Mouse (Mus musculus) left cerebral cortex, adult 11 months (tissue): ENCODE results near the gene Cxcl17.

ENCODE experiments used
- DNase-seq: peaks from one replicate; pipeline ENCODE4 v3.0.0; 2022; ENCODE audit warnings: low spot score

Gene Cxcl17

GRCm38 (mm10) chr7:25391856-25392453 is 20.7 kb downstream of the Cxcl17 start:
- DNase-seq, result no peak

DNA sequence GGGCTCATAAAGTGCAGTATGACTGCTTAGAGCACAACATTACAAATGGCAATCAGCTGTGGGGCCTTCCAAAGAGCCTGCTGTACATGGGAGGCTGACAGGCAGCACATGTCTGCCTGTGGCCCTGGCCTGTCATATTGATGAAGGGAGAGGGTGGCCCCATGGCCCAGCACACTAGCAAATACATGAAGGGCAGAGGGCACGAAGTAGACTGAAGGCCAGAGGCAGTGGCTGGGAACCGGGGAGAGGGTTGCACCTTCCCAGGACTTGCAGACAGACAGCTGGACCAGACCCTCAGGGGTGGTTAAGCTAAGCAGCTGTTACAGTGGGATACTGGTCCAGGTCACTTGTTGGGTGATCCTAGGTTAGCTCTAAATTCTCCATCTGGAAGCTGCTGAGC is 21.7 kb downstream of the Cxcl17 start:
- no peak for DNase-seq

- no peak for DNase-seq
Observed at GRCm38 (mm10) chr7:25390054-25390770, 22.5 kb downstream of the Cxcl17 start.

GRCm38 (mm10) chr7:25388916-25389315 is 23.8 kb downstream of the Cxcl17 start:
- DNase-seq, result no peak

DNA sequence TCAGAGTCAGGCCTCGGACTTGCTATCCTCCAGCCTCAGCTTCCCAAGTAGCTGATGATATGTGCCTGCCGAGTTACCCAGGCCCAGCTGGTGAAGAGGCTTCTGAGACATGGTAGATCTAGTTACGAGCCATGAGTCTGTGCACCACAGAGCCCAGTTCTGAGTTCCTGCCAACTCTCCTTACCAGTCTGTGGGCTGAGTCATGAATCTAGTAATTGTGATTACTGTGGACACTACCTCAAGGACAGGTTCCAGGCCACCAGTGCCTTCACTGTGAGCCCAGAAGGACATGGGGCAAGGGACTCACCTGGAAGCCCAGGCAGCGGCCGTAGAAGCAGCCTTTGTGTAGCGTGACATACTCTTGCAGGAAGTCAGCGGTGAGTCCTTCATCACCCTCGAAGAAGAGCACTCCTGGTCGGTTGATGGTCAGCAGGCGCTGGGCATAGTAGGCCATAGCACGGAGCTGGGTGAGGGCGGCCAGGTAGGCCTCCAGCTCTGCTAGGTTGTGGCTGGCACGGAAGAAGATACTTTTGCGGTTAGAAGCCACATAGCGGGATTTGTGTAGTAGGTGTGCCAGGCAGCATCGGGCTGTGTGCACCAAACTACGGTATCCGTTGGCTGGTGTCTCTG is 24.8 kb downstream of the Cxcl17 start:
- DNase-seq, result no peak

GRCm38 (mm10) chr7:25385850-25386555 is 26.7 kb downstream of the Cxcl17 start:
- no peak for DNase-seq

DNA sequence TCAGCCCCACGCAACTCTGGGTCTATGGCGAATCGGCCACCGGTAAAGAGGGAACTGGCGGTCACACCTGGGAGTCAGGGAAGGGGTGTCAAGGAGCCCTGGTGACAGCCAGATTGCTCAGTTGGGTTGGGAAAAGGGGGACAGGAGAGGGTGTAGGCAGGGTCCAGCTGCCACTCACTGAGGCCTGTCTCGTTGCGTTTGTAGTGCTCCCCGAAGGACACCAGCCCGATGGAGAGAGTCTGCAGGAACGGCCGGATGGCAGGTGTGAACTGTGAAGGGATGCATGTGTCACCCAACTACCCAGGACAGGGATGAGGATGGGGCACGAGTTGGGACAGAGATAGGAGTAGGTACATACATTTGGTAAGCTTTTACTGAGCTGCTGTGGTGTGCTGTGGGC is 27.4 kb downstream of the Cxcl17 start:
- no peak for DNase-seq

DNA sequence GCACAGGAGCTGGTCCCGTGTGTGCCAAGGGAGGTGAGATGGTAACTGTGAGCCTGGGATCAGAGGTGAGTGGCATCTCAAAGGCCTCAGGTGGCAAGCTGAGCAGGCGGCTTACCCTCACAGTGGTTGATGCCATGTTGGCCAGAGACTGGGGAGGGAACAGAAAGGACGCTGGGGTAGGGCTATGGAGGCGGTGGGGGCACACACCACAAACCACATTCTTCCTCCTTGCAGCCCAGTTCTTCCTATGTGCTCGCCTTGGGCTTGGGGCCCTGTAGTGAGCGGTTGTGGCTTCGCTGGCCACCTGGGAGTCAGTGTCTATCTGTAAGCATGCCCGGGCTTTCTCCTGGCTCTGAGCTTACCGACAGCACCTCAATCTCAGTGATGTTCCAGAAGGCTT is 27.9 kb downstream of the Cxcl17 start:
- DNase-seq, result no peak

GRCm38 (mm10) chr7:25384318-25384717 is 28.4 kb downstream of the Cxcl17 start:
- DNase-seq, result no peak

GRCm38 (mm10) chr7:25383891-25384290 is 28.8 kb downstream of the Cxcl17 start:
- no peak for DNase-seq

DNA sequence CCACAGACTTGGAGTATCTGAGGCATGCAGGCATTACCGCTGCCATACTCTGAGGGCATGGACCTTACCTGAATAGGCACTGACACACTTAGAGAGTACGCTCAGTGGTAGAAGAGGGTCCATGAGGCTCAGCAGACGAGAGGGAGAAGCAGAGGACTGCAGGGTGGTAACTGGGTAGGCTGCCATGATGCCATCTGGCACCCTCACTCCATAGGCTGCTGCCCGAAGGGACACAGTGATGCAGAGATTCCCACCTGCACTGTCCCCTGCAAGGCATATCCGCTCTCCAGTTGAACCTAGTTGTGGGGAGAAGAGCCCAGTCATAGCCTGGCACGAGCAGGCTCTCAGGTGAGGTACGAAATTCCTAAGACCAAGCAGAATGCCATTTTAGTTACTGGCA is 29.3 kb downstream of the Cxcl17 start:
- DNase-seq, result no peak

GRCm38 (mm10) chr7:25382541-25382940 is 30.1 kb downstream of the Cxcl17 start:
- DNase-seq, result no peak

GRCm38 (mm10) chr7:25381284-25381680 is 31.4 kb downstream of the Cxcl17 start:
- DNase-seq, result no peak

DNA sequence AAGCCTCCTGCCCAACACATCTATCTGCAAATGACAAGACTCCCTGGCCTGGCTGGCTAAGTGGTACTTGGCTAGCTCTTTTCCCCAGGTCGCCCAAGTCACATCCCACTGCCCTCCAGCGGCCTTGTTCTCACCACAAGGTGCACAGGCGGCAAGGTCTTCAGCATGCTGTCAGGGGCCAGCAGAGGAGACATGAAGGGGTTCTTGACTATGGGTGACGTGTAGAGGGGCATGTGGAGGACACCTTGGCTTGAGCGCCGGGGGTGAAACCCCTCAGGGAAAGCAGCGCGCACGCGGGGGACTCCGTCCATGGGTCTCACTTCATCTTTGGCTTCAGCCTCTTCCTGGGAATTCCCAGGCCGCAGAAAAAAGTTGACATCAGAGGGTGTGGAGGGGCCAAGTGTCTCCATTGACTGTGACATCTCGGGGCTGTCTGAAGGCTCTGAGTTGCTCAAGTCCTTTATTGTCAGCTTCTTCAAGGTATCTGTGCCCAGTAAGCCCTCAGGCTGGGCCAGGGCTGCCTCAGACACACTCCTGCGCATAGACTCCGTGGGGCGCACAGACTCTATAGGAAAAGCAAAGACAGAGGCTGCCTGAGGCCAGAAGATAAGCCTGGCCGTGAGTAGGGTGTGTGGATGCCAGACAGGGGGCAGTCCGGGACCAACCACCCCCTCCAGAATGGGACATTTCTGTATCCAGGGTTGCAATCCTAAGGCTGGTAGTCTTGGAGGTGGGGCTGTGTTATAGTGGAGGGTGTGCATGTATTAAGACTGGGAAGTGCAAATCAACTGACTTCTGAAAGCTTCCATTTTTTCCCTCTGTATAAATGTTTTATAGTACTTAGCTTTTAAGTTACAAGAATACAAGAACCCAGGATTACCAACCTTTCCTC is 32.0 kb downstream of the Cxcl17 start:
- no peak for DNase-seq

DNA sequence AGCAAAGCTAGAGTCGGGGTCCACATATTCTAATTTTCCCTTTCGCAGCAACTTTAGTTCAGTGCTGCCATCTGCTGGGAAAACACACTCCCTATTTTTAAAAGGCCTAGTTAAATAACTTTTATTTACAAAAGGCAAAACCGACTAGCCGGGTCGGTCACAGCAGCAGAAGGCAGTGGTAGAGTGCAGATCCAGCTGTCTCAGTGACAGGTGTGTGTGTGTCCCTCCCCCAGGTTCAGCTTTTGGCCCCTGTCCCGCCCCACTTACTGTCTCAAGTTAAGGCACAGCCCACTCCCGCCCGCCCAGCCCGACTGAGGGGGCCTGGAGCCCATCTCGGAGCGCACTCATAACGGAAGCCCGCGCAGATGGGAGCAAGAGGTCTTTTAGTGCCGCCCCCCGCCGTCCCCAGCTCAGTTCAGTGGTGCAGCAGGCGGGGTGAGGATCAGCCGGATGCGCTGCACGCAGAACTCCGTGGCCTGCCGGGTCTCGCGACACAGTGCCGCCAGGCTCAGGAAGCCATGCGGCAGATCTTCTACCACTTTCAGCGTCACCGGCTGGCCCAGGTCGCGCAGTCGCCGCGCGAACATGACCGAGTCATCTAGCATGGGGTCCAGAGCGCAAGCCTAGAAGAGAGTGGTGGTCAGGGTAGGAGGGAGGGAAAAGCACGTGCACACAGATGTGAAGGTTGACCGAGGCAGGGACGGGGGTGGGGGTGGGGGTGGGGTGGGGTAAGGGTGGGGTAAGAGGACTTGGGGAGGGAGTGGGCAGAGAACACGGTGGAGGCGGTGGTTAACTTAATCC is 32.9 kb downstream of the Cxcl17 start:
- no peak for DNase-seq

- no peak for DNase-seq
Observed at GRCm38 (mm10) chr7:25378181-25379100, 34.2 kb downstream of the Cxcl17 start.

DNA sequence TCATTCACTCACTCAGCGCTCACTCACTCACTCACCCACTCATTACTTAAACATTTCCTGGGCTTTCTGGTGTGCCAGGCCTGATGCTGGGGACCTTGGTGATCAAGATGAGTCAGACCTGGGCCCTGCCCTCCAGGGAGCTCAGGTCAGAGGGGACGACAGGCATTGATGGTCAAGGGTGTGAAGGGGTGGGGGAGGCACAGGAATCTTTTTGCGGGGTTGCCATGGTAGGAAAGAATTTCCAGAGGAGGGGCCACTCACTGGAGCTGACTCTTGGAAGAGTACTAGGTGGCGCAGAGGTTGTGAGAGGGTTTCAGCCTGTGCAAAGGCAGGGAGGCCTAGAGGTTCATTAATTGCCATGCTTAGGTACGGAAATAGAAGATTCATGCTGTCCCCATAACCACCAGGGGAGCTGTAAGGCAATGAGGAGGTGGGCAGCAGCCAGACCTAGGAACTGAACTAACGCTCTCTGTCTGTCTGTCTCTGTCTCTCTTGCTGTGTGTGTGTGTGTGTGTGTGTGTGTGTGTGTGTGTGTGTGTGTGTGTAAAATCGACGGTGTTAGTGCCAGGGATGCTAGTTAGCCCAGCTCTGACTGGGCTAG is 35.5 kb downstream of the Cxcl17 start:
- DNase-seq, result no peak

- DNase-seq, result peak; percentile 81
Observed at GRCm38 (mm10) chr7:25376556-25376955, 36.1 kb downstream of the Cxcl17 start.

GRCm38 (mm10) chr7:25372441-25372840 is 40.2 kb downstream of the Cxcl17 start:
- no peak for DNase-seq
